ENCODE assay signal across 12 mouse cellular contexts in the genomic region with DNA sequence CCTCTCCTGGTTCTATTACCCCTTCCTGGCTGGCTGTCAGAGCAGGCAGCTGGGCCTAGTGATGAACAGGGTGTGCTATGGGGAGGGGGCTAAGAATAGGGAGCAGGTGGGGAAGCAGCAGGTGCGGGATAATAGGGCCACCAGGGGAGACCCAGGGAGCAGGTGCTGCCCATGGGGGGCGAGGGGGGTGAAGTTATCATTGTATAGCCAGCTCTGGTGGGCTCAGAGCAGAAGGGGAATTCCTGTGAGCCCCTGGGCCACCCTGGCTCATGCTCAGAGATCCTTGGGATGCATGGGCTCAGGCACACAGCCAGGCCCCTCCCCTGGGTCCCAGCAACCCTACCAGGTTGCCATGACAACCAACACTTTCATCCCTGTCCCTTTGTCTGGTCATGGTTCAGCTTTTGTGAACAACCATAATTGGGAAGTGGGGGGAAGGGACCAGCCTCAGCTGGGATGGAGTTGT. TPM values are rescaled to one million over a fixed set of nuclear protein-coding genes. Genes with fewer than 3 reads are reported as not detected.
DNase-seq lines count a peak whose midpoint lies in the region; ATAC-seq and TF ChIP-seq lines count a peak whose summit lies in the region.
"Had no signal": no experiment of that assay in that cellular context is flagged by ENCODE, and none has a peak within 500 bp of the region (broad histone marks: within the 10 kb centered on the region; RNA-seq: fewer than 3 reads in every experiment).

No protein-coding gene starts in this region.

- DNase-seq in left cerebral cortex, adult 9 months (ENCODE audit: low spot score in 2 of 2) = peak; percentile 13 to 19
- no peak for DNase-seq in left cerebral cortex, adult 11 months (ENCODE audit: low spot score)
- peak; percentile 74 for DNase-seq in embryonic facial prominence, embryonic 10.5 days (ENCODE audit: low spot score)
- DNase-seq in kidney, adult 2 months = no peak
- no peak for DNase-seq in heart, postnatal 14 days
- DNase-seq: cerebellum, postnatal 36 days; lung, adult 18-20 months had no signal

- no peak overlapping the region for H3K4me3 ChIP-seq in embryonic facial prominence, embryonic 10.5 days
- no peak overlapping the region for H3K4me3 ChIP-seq in hindbrain, embryonic 13.5 days
- no peak overlapping the region for H3K4me3 ChIP-seq in neural tube, embryonic 13.5 days
- no peak overlapping the region for H3K4me3 ChIP-seq in kidney, embryonic 14.5 days (ENCODE audit: low read length)
- H3K4me3 ChIP-seq in kidney, adult 2 months (ENCODE audit: insufficient read depth, low read depth, low read length) = no peak overlapping the region
- H3K4me3 ChIP-seq: left cerebral cortex, adult 2 months had no signal

- H3K27me3 ChIP-seq in embryonic facial prominence, embryonic 10.5 days (replicated peaks; ENCODE audit: low read depth, poor library complexity, severe bottlenecking) = no peaks in the 10 kb centered on the region
- H3K27me3 ChIP-seq in hindbrain, embryonic 13.5 days = no peaks in the 10 kb centered on the region
- H3K27me3 ChIP-seq in neural tube, embryonic 13.5 days = no peaks in the 10 kb centered on the region
- H3K27me3 ChIP-seq in kidney, embryonic 14.5 days (ENCODE audit: control insufficient read depth, insufficient read depth, low read length) = no peaks in the 10 kb centered on the region
- no peaks in the 10 kb centered on the region for H3K27me3 ChIP-seq in kidney, adult 2 months (replicated peaks; ENCODE audit: control insufficient read depth, insufficient read depth, low read length)

- H3K9ac ChIP-seq in hindbrain, embryonic 13.5 days = peak overlapping the region; percentile 3; the same call in 1 of the 2 replicates
- no peak overlapping the region for H3K9ac ChIP-seq in neural tube, embryonic 13.5 days
- H3K9ac ChIP-seq in kidney, embryonic 14.5 days (ENCODE audit: low read depth, low read length) = no peak overlapping the region

- peaks cover 30% of the 10 kb centered on the region for H3K4me1 ChIP-seq in embryonic facial prominence, embryonic 10.5 days
- peaks cover 23% of the 10 kb centered on the region for H3K4me1 ChIP-seq in hindbrain, embryonic 13.5 days (replicated peaks)
- peaks cover 25% of the 10 kb centered on the region for H3K4me1 ChIP-seq in neural tube, embryonic 13.5 days (replicated peaks)
- H3K4me1 ChIP-seq in kidney, embryonic 14.5 days (ENCODE audit: control insufficient read depth, insufficient read depth, low read length) = no peaks in the 10 kb centered on the region
- no peaks in the 10 kb centered on the region for H3K4me1 ChIP-seq in kidney, adult 2 months (ENCODE audit: control insufficient read depth, insufficient read depth, low read length)

- no peak for TF ChIP-seq CTCF in kidney, adult 2 months (conservative IDR thresholded peaks at IDR 0.05; ENCODE audit: insufficient read depth, insufficient read length, low read depth, low read length)

- ATAC-seq in hindbrain, embryonic 13.5 days (ENCODE audit: low FRiP score) = peak; percentile 94
- peak; percentile 94 for ATAC-seq in neural tube, embryonic 13.5 days (ENCODE audit: low read depth)
- ATAC-seq in kidney, embryonic 14.5 days (ENCODE audit: low FRiP score, low TSS enrichment) = no peak
- ATAC-seq: inflammation-experienced regulatory T-cells, adult 6 months had no signal

- no peak for TF ChIP-seq POLR2A in kidney, adult 2 months (IDR thresholded peaks at IDR 0.05; ENCODE audit: low read depth, low read length)

- H3K36me3 ChIP-seq in embryonic facial prominence, embryonic 10.5 days (replicated peaks) = no peaks in the 10 kb centered on the region
- H3K36me3 ChIP-seq in hindbrain, embryonic 13.5 days = no peaks in the 10 kb centered on the region
- no peaks in the 10 kb centered on the region for H3K36me3 ChIP-seq in neural tube, embryonic 13.5 days
- H3K36me3 ChIP-seq in kidney, embryonic 14.5 days (ENCODE audit: control insufficient read depth, insufficient read depth, low read length) = no peaks in the 10 kb centered on the region
- H3K36me3 ChIP-seq in kidney, adult 2 months (ENCODE audit: control insufficient read depth, insufficient read depth, low read length) = no peaks in the 10 kb centered on the region

- 28% methylated on average over 2 of the region's 2 CpGs for WGBS in embryonic facial prominence, embryonic 10.5 days
- WGBS in hindbrain, embryonic 13.5 days = 8% methylated on average over 2 of the region's 2 CpGs
- WGBS in neural tube, embryonic 13.5 days = 0% methylated on average over 2 of the region's 2 CpGs
- 33% methylated on average over 2 of the region's 2 CpGs for WGBS in kidney, embryonic 14.5 days
- 73% methylated on average over 2 of the region's 2 CpGs for WGBS in kidney, adult 2 months

- H3K9me3 ChIP-seq in embryonic facial prominence, embryonic 10.5 days = no peaks in the 10 kb centered on the region
- H3K9me3 ChIP-seq in hindbrain, embryonic 13.5 days = no peaks in the 10 kb centered on the region
- H3K9me3 ChIP-seq in neural tube, embryonic 13.5 days = no peaks in the 10 kb centered on the region
- H3K9me3 ChIP-seq in kidney, embryonic 14.5 days (ENCODE audit: control insufficient read depth, low read length) = no peaks in the 10 kb centered on the region

- intact Hi-C loops in heart, postnatal 14 days (cut with DNase I) = no loop called here

- H3K4me2 ChIP-seq in hindbrain, embryonic 13.5 days = no peak overlapping the region
- no peak overlapping the region for H3K4me2 ChIP-seq in neural tube, embryonic 13.5 days
- H3K4me2 ChIP-seq in kidney, embryonic 14.5 days (replicated peaks; ENCODE audit: low read depth, low read length) = no peak overlapping the region

- peak overlapping the region; percentile 83 for H3K27ac ChIP-seq in embryonic facial prominence, embryonic 10.5 days (replicated peaks)
- H3K27ac ChIP-seq in hindbrain, embryonic 13.5 days = peak overlapping the region; percentile 93
- H3K27ac ChIP-seq in neural tube, embryonic 13.5 days (replicated peaks) = peak overlapping the region; percentile 80
- no peak overlapping the region for H3K27ac ChIP-seq in kidney, embryonic 14.5 days (ENCODE audit: low read depth, low read length)
- no peak overlapping the region for H3K27ac ChIP-seq in kidney, adult 2 months (ENCODE audit: insufficient read depth, low read depth, low read length)
- H3K27ac ChIP-seq: left cerebral cortex, adult 2 months had no signal

RNA-seq across cellular contexts. Expression of a gene that starts 30.2 kb away (rescaled TPM):
- polyA plus RNA-seq in embryonic facial prominence, embryonic 10.5 days (2016; fragmentation: Nextera tagmentation; extraction: Ambion mirVana) = 0.09 and 0.25 TPM in 2 replicates
- polyA plus RNA-seq in hindbrain, embryonic 13.5 days (2015; fragmentation: Nextera tagmentation; extraction: Ambion mirVana) = 0.62 and 1.1 TPM in 2 replicates
- polyA plus RNA-seq in neural tube, embryonic 13.5 days (2015; fragmentation: Nextera tagmentation; extraction: Ambion mirVana) = 0.22 and 0.51 TPM in 2 replicates
- 0.50 and 0.76 TPM in 2 replicates for polyA plus RNA-seq in kidney, embryonic 14.5 days (2014; fragmentation: Nextera tagmentation; extraction: Ambion mirVana)
- 0.59 and 0.62 TPM in 2 replicates for polyA plus RNA-seq in kidney, adult 2 months (2012; rRNA removed)
- under 1 TPM in 1 of 2 experiments, not detected in 1; 0.27 TPM for total RNA-seq in heart, postnatal 14 days (2021)
- polyA plus RNA-seq: inflammation-experienced regulatory T-cells, adult 6 months had no signal

RNA-seq across cellular contexts. Expression of a gene that starts 31.1 kb away (rescaled TPM):
- polyA plus RNA-seq in embryonic facial prominence, embryonic 10.5 days (2016; fragmentation: Nextera tagmentation; extraction: Ambion mirVana) = 2.4 and 2.9 TPM in 2 replicates
- polyA plus RNA-seq in hindbrain, embryonic 13.5 days (2015; fragmentation: Nextera tagmentation; extraction: Ambion mirVana) = 5.4 and 5.7 TPM in 2 replicates
- polyA plus RNA-seq in neural tube, embryonic 13.5 days (2015; fragmentation: Nextera tagmentation; extraction: Ambion mirVana) = 4.9 and 5.1 TPM in 2 replicates
- polyA plus RNA-seq in kidney, embryonic 14.5 days (2014; fragmentation: Nextera tagmentation; extraction: Ambion mirVana) = 1.3 and 4.2 TPM in 2 replicates
- polyA plus RNA-seq in kidney, adult 2 months (2012; rRNA removed) = 168 and 212 TPM in 2 replicates
- 1 to 10 TPM; 1.3 to 1.7 TPM for total RNA-seq in heart, postnatal 14 days (2021)

RNA-seq across cellular contexts. Expression of a gene that starts 43.9 kb away (rescaled TPM):
- 28.4 and 28.8 TPM in 2 replicates for polyA plus RNA-seq in embryonic facial prominence, embryonic 10.5 days (2016; fragmentation: Nextera tagmentation; extraction: Ambion mirVana)
- 32.6 and 33.7 TPM in 2 replicates for polyA plus RNA-seq in hindbrain, embryonic 13.5 days (2015; fragmentation: Nextera tagmentation; extraction: Ambion mirVana)
- 27.7 and 29.6 TPM in 2 replicates for polyA plus RNA-seq in neural tube, embryonic 13.5 days (2015; fragmentation: Nextera tagmentation; extraction: Ambion mirVana)
- polyA plus RNA-seq in kidney, embryonic 14.5 days (2014; fragmentation: Nextera tagmentation; extraction: Ambion mirVana) = 27.1 and 38.1 TPM in 2 replicates
- 37.6 and 38.9 TPM in 2 replicates for polyA plus RNA-seq in kidney, adult 2 months (2012; rRNA removed)
- total RNA-seq in heart, postnatal 14 days (2021) = 10 to 100 TPM; 54.4 to 63.1 TPM

Comparison
In these comparisons a context has a peak if more than half of its experiments do, and no peak if none do; other contexts are left out.
1. DNase-seq: peak in left cerebral cortex, adult 9 months (2 of 2) and embryonic facial prominence, embryonic 10.5 days (single experiment); none in left cerebral cortex, adult 11 months (single experiment), kidney, adult 2 months (single experiment) and heart, postnatal 14 days (0 of 2).
2. RNA of a gene that starts 31.1 kb away (polyA plus RNA-seq): 168 to 212 TPM in kidney, adult 2 months; 5.4 to 5.7 TPM in hindbrain, embryonic 13.5 days, 4.9 to 5.1 TPM in neural tube, embryonic 13.5 days, 1.3 to 4.2 TPM in kidney, embryonic 14.5 days and 2.4 to 2.9 TPM in embryonic facial prominence, embryonic 10.5 days; every median in the first group is over 10 times any median in the second.
3. H3K27ac ChIP-seq: peak in embryonic facial prominence, embryonic 10.5 days (single experiment), hindbrain, embryonic 13.5 days (single experiment) and neural tube, embryonic 13.5 days (single experiment); none in kidney, embryonic 14.5 days (single experiment) and kidney, adult 2 months (single experiment).